Mouse (Mus musculus) thymus, postnatal 10 days (tissue): Measurements from ENCODE around the gene Prkar1b.

Source experiments
- DNase-seq, 2 experiments: peaks; one replicate each; pipeline ENCODE4 v3.0.0; 2021; ENCODE audit warnings: low spot score in 2 of 2

Gene Prkar1b

GRCm38 (mm10) chr5:138997936-138998580 is 151.7 kb downstream of the Prkar1b start:
- DNase-seq, result no peak

DNA sequence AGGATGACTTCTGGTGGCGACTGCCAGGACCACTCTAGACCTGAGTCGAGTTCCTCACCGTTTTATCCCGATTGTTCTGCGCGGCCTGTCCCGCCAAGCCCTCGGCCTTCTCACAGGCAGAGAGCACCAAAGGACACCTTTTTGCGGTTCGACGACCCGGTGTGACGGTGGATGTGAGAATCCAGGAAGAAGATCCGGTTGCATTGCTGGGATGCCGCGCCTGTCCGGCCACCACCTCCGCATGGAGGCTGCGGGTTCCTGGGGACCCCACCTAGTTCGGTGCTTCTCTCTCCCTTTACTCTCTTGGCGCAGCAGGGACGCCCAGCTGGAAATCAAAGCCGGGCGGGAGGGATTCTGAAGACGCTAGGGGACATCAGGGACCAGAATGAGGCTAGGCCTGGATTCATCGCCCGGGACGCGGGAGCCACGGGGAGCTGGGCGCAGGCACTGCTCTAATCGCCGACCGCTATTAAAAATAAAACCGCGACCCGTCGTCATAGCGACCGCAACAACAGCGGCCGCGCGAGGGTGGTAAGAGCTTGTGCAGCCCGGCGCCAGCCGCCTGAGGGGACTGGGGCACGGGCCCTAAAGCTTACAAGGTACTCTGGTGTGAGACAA is 152.5 kb downstream of the Prkar1b start, which contains the start of gene Pdgfa:
Pdgfa (minus strand) TSS at position 200 of the 618 bp plus-strand sequence.
- no peak for DNase-seq

DNA sequence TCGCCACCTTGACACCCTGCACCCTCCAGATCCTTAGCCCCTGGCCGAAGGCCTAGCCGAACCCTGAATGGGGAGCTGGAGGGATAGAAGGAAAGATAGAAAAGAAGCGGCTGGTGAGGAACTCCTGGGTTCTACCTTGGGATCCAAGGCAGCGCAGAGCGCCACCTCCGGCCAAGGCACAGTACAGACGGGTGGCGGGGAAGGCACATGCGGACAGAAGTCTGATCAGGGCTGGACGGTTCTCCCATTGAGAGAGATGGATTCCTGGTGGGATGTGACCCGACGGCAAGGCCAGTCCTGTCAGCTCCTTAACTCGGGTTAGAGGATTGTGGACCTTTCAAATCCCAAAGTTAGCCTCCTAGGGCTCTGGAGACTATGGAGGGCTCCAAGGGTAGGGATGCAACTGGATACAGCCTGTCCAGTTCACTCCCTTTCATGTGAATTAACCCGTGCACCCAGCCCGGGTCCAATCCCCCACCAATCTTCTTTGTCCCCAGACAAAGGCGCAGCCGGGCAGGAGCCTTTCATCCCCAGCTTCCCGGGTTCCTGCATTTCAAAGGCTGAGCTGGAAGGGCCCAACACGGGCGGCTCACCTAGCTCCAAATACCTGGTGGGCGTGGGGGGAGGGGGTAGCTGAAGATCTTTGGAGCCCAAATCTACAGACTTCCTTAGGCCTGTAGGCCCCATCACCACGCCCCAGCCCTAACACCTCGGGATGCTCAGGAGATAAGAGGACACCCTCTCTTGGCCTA is 153.3 kb downstream of the Prkar1b start:
- no peak for DNase-seq

DNA sequence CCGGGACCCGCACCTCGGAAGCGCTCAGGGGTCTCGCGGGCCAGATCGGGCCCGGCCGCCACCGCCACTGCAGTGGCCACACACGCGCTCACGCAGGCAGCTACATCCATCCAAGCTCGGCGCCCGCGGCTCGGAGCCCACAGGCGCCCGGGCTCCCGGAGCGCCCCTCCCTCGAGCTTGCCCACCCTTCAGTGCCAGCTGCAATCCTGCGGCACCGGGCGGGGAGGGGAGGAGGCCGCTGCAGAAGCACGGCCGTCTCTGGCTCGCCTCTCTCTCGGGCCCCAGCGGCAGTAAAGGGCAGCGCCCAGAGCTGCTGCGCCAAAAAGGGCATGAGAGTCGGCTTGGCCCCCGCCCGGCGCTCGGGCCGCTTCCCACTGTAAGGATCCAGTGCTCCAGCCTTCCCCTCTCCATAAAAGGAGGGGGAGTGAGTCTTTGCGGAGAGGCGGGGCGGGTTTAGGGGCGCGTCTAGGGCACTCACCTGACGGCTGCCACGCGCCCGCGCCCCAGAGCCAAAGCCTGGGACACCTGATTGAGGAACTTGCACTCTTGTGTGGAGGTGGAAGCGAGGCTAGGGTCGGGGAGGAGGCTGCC is 154.0 kb downstream of the Prkar1b start:
- DNase-seq, result no peak

DNA sequence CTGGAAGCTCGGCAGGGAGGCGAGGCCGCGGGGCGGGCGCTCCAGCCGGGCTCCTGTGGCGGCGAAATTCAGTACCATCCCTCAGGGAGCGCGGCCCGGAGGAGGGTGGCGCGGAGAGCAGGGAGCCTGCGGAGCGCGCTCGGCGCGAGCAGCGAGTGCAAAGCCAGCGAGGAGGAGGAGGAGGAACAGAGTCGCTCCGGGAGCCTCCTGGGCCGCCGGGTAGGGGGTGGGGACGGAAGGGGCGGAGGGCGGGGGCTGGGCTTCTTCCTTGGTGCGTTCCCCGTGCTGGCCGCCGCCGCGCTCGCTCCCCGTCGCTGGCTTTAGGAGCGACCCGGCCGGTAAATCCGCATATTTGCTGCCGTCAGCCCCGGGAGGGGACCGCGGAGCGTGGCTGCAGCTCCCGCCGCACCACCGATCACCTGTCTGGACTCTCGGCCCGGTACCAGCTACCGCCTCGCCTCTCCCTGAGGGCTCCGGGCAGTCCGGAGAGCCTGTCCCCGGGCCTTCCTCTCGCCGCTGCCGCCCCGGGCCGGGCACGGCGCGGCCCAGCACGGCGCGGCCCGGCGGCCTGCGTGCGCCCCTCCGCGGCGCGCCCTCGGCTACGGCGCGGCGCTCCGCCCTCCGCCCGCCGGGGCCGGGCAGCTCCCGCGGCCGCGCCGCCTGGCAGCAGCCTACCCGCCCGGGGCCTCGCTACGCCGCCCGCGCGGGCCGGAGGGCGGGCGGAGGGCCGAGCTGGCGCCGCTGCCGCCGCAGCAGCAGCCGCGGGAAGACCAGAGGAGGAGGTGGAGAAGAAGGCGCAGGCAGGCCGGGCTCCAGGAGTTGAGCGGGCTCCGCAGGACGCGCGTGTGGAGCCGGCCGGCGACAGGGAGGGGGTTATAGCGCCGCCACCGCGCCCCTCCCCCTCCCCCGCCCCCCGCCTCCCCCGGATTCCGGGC is 154.7 kb downstream of the Prkar1b start:
- peak in 1 of 2 experiments; percentile 23 for DNase-seq

GRCm38 (mm10) chr5:138994108-138994785 is 155.6 kb downstream of the Prkar1b start:
- no peak for DNase-seq

GRCm38 (mm10) chr5:138993371-138994107 is 156.3 kb downstream of the Prkar1b start:
- no peak for DNase-seq

GRCm38 (mm10) chr5:138992611-138993370 is 157.0 kb downstream of the Prkar1b start:
- DNase-seq, result no peak

DNA sequence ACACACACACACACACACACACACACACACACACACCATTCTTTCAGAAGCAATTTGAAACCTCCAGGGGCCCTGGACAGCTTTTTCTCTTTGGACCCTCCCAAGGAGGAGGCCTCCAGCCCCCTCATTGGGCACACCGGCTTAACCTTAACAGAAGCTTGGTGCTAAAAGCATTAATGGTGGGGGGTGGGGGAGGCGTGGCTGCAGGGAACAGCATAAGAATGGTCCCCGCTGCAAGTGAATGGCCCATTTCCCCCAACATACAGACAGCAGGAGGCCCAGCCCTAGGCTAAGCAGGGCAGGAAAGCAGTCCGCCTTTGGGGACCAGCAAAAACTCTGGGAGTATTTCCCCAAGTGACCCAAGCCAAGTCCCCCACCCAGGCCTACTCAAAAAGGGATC is 158.1 kb downstream of the Prkar1b start:
- DNase-seq, result no peak

DNA sequence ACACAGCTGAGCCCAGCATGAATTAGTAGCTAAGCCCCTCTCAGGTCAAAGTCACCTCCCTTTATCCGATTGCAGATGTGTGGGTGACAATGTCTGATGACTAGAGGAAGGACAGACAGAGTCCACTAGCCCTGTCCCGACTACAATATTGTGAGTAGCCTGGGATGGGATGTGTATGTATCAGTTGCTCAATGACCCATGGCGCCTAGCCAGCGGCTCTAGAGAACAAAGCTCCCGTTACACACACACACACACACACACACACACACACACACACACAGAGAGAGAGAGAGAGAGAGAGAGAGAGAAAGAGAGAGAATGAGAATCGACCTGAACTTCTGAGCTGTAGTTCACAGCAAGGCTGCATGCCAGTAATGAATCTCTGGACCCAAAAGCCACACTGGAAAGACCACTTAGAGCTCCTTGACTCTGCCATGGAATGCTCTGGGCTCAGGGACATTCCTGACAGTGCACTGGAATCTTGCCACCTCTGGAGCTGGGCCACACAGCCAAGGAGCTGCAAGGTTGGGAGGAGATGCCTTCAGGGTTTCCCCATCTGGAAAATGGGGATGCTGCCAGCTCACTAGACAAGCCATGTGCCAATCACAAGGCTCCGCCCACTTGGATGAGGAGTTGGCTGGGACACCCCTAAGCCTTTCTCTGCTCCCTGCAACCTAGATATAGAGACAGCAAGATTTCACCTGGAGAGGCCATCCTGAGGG is 159.0 kb downstream of the Prkar1b start:
- DNase-seq, result no peak

GRCm38 (mm10) chr5:138989567-138989966 is 160.2 kb downstream of the Prkar1b start:
- no peak for DNase-seq

GRCm38 (mm10) chr5:138988764-138989163 is 161.0 kb downstream of the Prkar1b start:
- DNase-seq, result no peak

- no peak for DNase-seq
Measured at GRCm38 (mm10) chr5:138987994-138988393, 161.8 kb downstream of the Prkar1b start.

DNA sequence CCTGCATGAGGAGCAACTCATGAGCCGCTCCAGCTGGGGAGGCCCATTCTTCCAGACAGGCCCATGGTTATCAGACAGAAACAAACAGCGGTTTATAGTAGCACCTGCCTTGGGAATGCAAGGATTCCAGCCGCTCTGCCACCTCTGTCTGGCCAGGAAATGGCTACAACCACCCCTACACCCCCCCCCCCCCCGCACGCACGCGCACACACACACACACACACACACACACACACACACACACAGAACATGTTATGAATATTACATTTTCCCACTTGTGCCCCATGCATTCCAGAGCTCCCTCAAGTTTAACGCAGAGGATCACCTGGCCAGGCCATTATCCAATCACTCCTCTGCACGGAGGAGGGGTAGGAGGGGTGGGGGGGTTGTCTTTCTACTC is 167.9 kb downstream of the Prkar1b start:
- DNase-seq, result no peak

DNA sequence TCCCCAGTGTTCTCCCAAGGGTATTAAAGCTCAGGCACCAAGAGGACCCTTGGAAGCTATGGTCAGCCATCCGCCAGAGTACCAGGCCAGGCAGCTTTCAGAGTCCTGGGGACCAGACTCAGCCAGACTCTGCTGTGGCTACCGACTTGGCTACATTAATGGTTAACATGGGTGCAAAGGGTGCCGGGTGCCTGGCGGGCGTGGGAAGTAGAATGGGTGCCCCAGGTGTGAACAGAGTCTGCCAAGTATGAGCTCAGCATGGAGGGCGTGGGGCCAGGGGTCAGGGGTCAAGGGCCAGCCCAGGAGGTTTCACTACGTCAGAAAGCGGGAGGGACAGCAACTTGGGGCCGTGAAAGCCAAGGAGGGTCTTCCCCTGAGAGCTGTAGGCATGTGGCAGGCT is 169.2 kb downstream of the Prkar1b start:
- no peak for DNase-seq

DNA sequence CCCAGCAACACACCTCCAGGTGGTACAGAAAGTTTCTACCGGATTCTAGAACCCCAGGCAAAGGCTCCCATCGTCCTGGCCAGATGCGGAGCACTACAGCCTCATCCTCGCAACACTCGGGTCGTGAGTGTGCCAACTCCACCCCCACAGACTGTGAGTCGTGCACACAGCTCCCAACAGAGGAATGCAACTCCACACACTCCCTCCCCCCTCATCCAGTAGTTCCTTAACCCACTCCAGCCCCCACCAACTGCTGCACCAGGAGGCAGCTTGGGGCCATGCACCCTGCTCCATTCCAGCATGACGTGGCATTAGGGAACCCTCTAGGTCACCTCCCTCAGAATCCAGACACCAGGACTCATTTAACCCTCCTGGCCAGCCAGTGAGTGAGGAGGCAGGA is 170.0 kb downstream of the Prkar1b start:
- DNase-seq, result no peak

GRCm38 (mm10) chr5:138977759-138978158 is 172.0 kb downstream of the Prkar1b start:
- no peak for DNase-seq

GRCm38 (mm10) chr5:138974911-138975485 is 174.8 kb downstream of the Prkar1b start:
- DNase-seq, result no peak
